Mouse (Mus musculus): Measurements from ENCODE around the gene Pik3c2a.

DNA sequence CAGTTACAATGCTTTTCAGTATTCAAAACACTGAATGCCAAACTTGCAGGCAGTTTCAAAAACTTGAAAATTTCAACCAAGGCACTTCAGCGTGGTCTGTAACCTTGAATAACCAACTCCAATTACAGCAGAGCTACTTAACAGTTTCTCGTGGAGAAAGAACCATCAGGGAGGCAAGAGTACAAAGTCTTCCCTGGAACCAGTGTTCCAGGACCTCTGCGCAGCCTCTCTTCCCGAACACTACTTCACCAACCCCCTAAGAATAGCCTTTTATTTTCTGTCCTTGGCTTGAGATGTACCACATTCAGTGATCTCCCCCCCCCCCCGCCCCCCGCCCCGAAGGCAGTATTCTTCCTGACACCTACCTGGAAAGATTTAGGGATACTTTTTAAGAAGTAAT is 1.0 kb downstream of the Pik3c2a start:
- TF ChIP-seq CTCF (IDR thresholded peaks at IDR 0.05; ENCODE audit: borderline replicate concordance, insufficient read depth, low read length), result no peak
- no peak for TF ChIP-seq POLR2A (IDR thresholded peaks at IDR 0.05; ENCODE audit: low read depth, low read length)

All from embryonic fibroblast, embryonic 13.5 days (primary cell).